Mouse (Mus musculus) embryonic facial prominence, embryonic 15.5 days (tissue): ENCODE data around the gene Snx10. TPM values are rescaled to one million over a fixed set of nuclear protein-coding genes. Genes with fewer than 3 reads are reported as not detected.

ENCODE experiments used
- ATAC-seq: fragments of 200-750 bp; cut with Nextera tagmentation; 2 replicates; pipeline ENCODE4 v1.8.0; 2017; ENCODE audit warnings: low read depth, moderate TSS enrichment; ENCODE audit not compliant: insufficient number of reproducible peaks, low FRiP score, low TSS enrichment
- H3K27ac ChIP-seq: fragments of 300-500 bp; sonication (generic); replicated peaks from 2 replicates; pipeline ENCODE4 v1.5.1; 2015; ENCODE audit warnings: mild to moderate bottlenecking, inconsistent platforms
- H3K27me3 ChIP-seq: fragments of 300-500 bp; sonication (generic); 2 replicates; pipeline ENCODE4 v1.6.1; 2015; ENCODE audit warnings: inconsistent platforms
- H3K36me3 ChIP-seq: fragments of 300-500 bp; sonication (generic); 2 replicates; pipeline ENCODE4 v1.6.1; 2015; ENCODE audit warnings: mild to moderate bottlenecking, inconsistent platforms
- H3K4me1 ChIP-seq: fragments of 300-500 bp; sonication (generic); 2 replicates; pipeline ENCODE4 v1.6.1; 2015; ENCODE audit warnings: inconsistent platforms
- H3K4me2 ChIP-seq: fragments of 300-500 bp; sonication (generic); replicated peaks from 2 replicates; pipeline ENCODE4 v1.6.1; 2015; ENCODE audit warnings: mild to moderate bottlenecking, inconsistent platforms
- H3K4me3 ChIP-seq: fragments of 300-500 bp; sonication (generic); replicated peaks from 2 replicates; pipeline ENCODE4 v1.5.1; 2015; ENCODE audit warnings: mild to moderate bottlenecking, inconsistent platforms
- H3K9ac ChIP-seq: fragments of 300-500 bp; sonication (generic); 2 replicates; pipeline ENCODE4 v1.6.1; 2015; ENCODE audit warnings: inconsistent platforms
- H3K9me3 ChIP-seq: fragments of 300-500 bp; sonication (generic); replicated peaks from 2 replicates; pipeline ENCODE4 v1.6.1; 2016; ENCODE audit warnings: inconsistent platforms
- WGBS: fragments of 180-500 bp; shearing (Covaris S2); methylation state at CpG from one replicate; pipeline ENCODE4 v1.1.7; 2015; 5-methylcytosine and 5-hydroxymethylcytosine counted together
- polyA plus RNA-seq: library from polyadenylated mRNA; unstranded; fragments of >200 nt; fragmentation: Nextera tagmentation; extraction: Ambion mirVana; gene quantifications from 2 replicates; pipeline ENCODE4 v1.2.1, GENCODE M21; 2015

Gene Snx10
- polyA plus RNA-seq, 1 experiment from 2014 or later: 13.4 TPM

GRCm38 (mm10) chr6:51507556-51507955 lies 16.1 kb upstream of the Snx10 start:
- no peak for ATAC-seq
- H3K36me3 ChIP-seq: no peaks in the 10 kb centered on the region
- no peaks in the 10 kb centered on the region for H3K4me1 ChIP-seq
- no peaks in the 10 kb centered on the region for H3K9me3 ChIP-seq
- 81% methylated on average over 2 of the region's 2 CpGs for WGBS
- no peaks in the 10 kb centered on the region for H3K27me3 ChIP-seq
- no peak overlapping the region for H3K4me3 ChIP-seq
- H3K4me2 ChIP-seq: no peak overlapping the region
- no peak overlapping the region for H3K9ac ChIP-seq
- H3K27ac ChIP-seq: no peak overlapping the region

- WGBS: 27% methylated on average over 18 of the region's 18 CpGs
- no peak overlapping the region for H3K9ac ChIP-seq
- peak overlapping the region; percentile 33 for H3K4me3 ChIP-seq
- H3K9me3 ChIP-seq: no peaks in the 10 kb centered on the region
- no peak overlapping the region for H3K27ac ChIP-seq
- ATAC-seq: 0 out of 2 replicates have a peak, but pooled peaks have one; percentile 57
- H3K27me3 ChIP-seq: no peaks in the 10 kb centered on the region
- no peaks in the 10 kb centered on the region for H3K4me1 ChIP-seq
- no peaks in the 10 kb centered on the region for H3K36me3 ChIP-seq
- peak overlapping the region; percentile 40 for H3K4me2 ChIP-seq
Observed at GRCm38 (mm10) chr6:51508750-51509648, 14.7 kb upstream of the Snx10 start.

GRCm38 (mm10) chr6:51510094-51510493 lies 13.6 kb upstream of the Snx10 start:
- WGBS: 30% methylated on average over 5 of the region's 5 CpGs
- Histone ChIP-seq H3K4me1 (no peaks in the 10 kb centered on the region), H3K9me3 (no peaks in the 10 kb centered on the region), H3K36me3 (no peaks in the 10 kb centered on the region), H3K27me3 (no peaks in the 10 kb centered on the region), H3K4me3 (no peak overlapping the region), H3K4me2 (no peak overlapping the region), H3K9ac (no peak overlapping the region), H3K27ac (no peak overlapping the region)
- no peak for ATAC-seq

GRCm38 (mm10) chr6:51510946-51511345 lies 12.8 kb upstream of the Snx10 start:
- no peak overlapping the region for H3K9ac ChIP-seq
- no peaks in the 10 kb centered on the region for H3K36me3 ChIP-seq
- H3K27ac ChIP-seq: no peak overlapping the region
- ATAC-seq: no peak
- 59% methylated on average over 1 of the region's 1 CpGs for WGBS
- H3K4me1 ChIP-seq: no peaks in the 10 kb centered on the region
- H3K4me3 ChIP-seq: no peak overlapping the region
- no peaks in the 10 kb centered on the region for H3K9me3 ChIP-seq
- H3K4me2 ChIP-seq: no peak overlapping the region
- H3K27me3 ChIP-seq: no peaks in the 10 kb centered on the region

DNA sequence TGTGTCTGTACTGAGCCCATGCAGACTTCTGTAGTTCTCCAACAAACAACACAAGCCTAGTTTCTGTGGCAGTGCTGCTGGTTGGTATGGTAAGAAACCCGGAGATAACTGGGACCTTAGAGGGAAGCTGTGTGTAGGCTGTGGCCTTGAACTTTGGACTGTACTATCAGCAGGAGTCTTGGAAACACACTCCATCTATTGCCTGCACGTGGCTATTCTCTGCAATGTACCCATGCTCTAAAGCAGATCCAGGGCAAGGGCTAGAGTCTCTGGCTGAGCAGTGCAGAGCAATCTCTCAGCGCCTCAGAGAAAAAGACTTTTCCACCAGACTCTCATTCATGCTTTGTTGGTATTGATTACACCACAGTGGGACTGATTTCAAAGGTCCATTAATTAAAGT lies 10.0 kb upstream of the Snx10 start:
- H3K4me3 ChIP-seq: no peak overlapping the region
- 76% methylated on average over 3 of the region's 3 CpGs for WGBS
- no peaks in the 10 kb centered on the region for H3K27me3 ChIP-seq
- H3K4me2 ChIP-seq: no peak overlapping the region
- H3K4me1 ChIP-seq: no peaks in the 10 kb centered on the region
- H3K27ac ChIP-seq: no peak overlapping the region
- H3K36me3 ChIP-seq: no peaks in the 10 kb centered on the region
- ATAC-seq: no peak
- H3K9ac ChIP-seq: no peak overlapping the region
- H3K9me3 ChIP-seq: peaks cover 6% of the 10 kb centered on the region; the same call in 1 of the 2 replicates

- Histone ChIP-seq H3K36me3 (no peaks in the 10 kb centered on the region), H3K4me2 (no peak overlapping the region), H3K27me3 (no peaks in the 10 kb centered on the region), H3K27ac (no peak overlapping the region), H3K4me3 (no peak overlapping the region), H3K4me1 (no peaks in the 10 kb centered on the region), H3K9me3 (peaks cover 6% of the 10 kb centered on the region; the same call in 1 of the 2 replicates), H3K9ac (no peak overlapping the region)
- ATAC-seq: no peak
- 89% methylated on average over 7 of the region's 7 CpGs for WGBS
Observed at GRCm38 (mm10) chr6:51514860-51515259, 8.8 kb upstream of the Snx10 start.

GRCm38 (mm10) chr6:51523310-51523709 lies 391 bp upstream of the Snx10 start:
- H3K36me3 ChIP-seq: no peaks in the 10 kb centered on the region
- peak overlapping the region; percentile 83 for H3K4me2 ChIP-seq
- H3K9ac ChIP-seq: no peak overlapping the region
- ATAC-seq: no peak
- H3K27me3 ChIP-seq: no peaks in the 10 kb centered on the region
- H3K27ac ChIP-seq: no peak overlapping the region
- H3K4me1 ChIP-seq: peaks cover 7% of the 10 kb centered on the region; the same call in 1 of the 2 replicates
- WGBS: 19% methylated on average over 5 of the region's 5 CpGs
- H3K9me3 ChIP-seq: no peaks in the 10 kb centered on the region
- H3K4me3 ChIP-seq: peak overlapping the region; percentile 66

DNA sequence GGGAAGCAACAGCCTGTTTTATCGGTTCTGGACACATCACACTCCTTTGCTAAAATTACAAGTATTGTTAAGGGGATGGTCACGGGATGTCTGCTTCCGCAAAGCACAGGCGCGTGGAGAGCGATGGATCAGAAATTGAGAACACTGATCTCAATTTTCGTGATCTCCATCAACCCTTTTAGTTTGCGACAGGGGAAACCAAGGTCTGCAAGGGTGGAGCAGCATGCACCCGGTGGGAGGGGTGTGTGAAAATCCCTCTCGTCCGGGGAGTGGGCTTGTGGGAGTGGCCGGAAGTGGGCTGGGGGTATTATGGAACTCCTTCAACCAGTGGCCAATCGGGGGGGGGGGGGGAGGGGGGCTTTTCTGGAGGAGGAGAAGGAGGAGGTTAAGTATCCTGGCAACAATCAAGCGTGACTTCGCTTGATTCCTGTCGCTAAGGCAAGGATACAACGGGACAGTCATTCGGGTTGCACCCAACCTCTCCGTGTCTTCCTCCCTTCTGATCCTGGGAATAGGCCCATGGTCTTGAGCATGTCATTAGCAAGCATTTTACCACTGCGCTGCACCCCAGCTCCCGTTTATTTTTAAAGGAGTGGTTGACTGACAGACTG lies 725 bp downstream of the Snx10 start:
- Histone ChIP-seq H3K9me3 (no peaks in the 10 kb centered on the region), H3K4me3 (peak overlapping the region; percentile 66), H3K4me2 (peak overlapping the region; percentile 83), H3K9ac (peak overlapping the region; percentile 54), H3K27ac (no peak overlapping the region), H3K4me1 (peaks cover 7% of the 10 kb centered on the region; the same call in 1 of the 2 replicates), H3K27me3 (no peaks in the 10 kb centered on the region), H3K36me3 (no peaks in the 10 kb centered on the region)
- ATAC-seq: peak; percentile 54
- WGBS: 2% methylated on average over 21 of the region's 21 CpGs

- peaks cover 7% of the 10 kb centered on the region; the same call in 1 of the 2 replicates for H3K4me1 ChIP-seq
- no peak overlapping the region for H3K27ac ChIP-seq
- no peaks in the 10 kb centered on the region for H3K36me3 ChIP-seq
- H3K9me3 ChIP-seq: no peaks in the 10 kb centered on the region
- H3K27me3 ChIP-seq: no peaks in the 10 kb centered on the region
- 0 out of 2 replicates have a peak, but pooled peaks have one; percentile 54 for ATAC-seq
- H3K9ac ChIP-seq: peak overlapping the region; percentile 5; the same call in 1 of the 2 replicates
- H3K4me2 ChIP-seq: peak overlapping the region; percentile 83
- 44% methylated on average over 5 of the region's 5 CpGs for WGBS
- peak overlapping the region; percentile 66 for H3K4me3 ChIP-seq
Observed at GRCm38 (mm10) chr6:51525001-51525400, 1.3 kb downstream of the Snx10 start.

DNA sequence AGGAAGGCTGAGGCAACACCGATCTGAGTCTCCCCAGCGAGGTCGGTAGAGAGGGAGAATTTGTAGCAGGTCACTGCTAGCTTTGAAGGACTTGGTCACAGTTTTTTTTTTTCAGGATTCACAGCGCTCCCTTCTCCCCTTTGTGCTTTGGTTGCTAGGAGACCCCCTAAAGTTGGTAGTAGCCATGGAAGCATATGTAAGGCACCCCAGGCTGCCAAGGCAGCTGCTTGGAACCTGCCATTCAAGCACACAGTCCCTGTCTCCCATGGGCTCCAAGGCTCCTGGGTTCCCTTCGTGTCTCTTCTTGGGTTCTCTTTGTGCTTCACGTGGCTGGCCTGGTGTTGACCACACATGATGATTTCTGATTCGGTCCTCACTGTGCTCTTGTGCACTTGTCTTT lies 5.8 kb downstream of the Snx10 start:
- Histone ChIP-seq H3K4me2 (no peak overlapping the region), H3K4me3 (no peak overlapping the region), H3K9ac (no peak overlapping the region), H3K4me1 (peaks cover 7% of the 10 kb centered on the region; the same call in 1 of the 2 replicates), H3K27ac (no peak overlapping the region), H3K27me3 (no peaks in the 10 kb centered on the region), H3K36me3 (no peaks in the 10 kb centered on the region), H3K9me3 (no peaks in the 10 kb centered on the region)
- whole genome bisulfite sequencing: 81% methylated on average over 7 of the region's 7 CpGs
- no peak for ATAC-seq

- no peaks in the 10 kb centered on the region for H3K36me3 ChIP-seq
- no peak for ATAC-seq
- H3K27me3 ChIP-seq: no peaks in the 10 kb centered on the region
- WGBS: 79% methylated on average over 6 of the region's 6 CpGs
- H3K4me1 ChIP-seq: no peaks in the 10 kb centered on the region
- H3K4me2 ChIP-seq: no peak overlapping the region
- no peak overlapping the region for H3K4me3 ChIP-seq
- no peak overlapping the region for H3K27ac ChIP-seq
- H3K9ac ChIP-seq: no peak overlapping the region
- no peaks in the 10 kb centered on the region for H3K9me3 ChIP-seq
Observed at GRCm38 (mm10) chr6:51533467-51534200, 9.9 kb downstream of the Snx10 start.
